Mouse (Mus musculus): ENCODE measurements around the gene Slc26a6. TPM values are rescaled to one million over a fixed set of nuclear protein-coding genes. Genes with fewer than 3 reads are reported as not detected.
A peak's percentile ranks its signal among the peaks of the same experiment; 100 is the strongest.

The Slc26a6 gene
- polyA plus RNA-seq, 1 experiment from 2014 or later, result 10.8 TPM

DNA sequence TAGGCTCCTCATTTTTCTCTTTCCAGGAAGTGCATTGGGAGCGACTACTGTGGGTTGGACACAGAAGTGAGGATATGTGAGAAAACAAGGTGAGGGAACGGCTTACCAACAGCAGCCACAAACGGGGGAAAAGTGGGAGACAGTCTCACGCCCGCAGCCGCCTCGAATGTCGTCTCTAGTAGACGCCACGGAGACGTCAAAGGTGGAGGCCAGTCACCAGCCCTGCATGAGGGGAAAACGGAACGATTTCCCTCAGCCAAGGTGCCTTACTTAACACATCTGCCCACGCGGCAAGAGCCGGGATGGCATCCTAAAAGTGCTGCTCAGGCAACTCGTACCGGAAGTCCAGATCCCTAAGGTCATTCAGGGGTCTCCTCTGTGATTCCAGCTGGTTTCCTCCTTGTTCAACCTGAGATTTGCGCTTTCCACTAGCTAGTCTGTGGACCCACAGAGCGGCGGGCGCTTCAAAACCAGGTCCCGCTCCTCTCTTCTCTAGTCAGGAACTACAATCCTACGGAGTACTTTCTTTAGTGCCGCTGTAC lies 28.9 kb upstream of the Slc26a6 start:
- WGBS, result 5% methylated on average over 25 of the region's 25 CpGs
- no peak; the same call in 1 of the 2 replicates for ATAC-seq (ENCODE audit: low FRiP score, low read depth)

DNA sequence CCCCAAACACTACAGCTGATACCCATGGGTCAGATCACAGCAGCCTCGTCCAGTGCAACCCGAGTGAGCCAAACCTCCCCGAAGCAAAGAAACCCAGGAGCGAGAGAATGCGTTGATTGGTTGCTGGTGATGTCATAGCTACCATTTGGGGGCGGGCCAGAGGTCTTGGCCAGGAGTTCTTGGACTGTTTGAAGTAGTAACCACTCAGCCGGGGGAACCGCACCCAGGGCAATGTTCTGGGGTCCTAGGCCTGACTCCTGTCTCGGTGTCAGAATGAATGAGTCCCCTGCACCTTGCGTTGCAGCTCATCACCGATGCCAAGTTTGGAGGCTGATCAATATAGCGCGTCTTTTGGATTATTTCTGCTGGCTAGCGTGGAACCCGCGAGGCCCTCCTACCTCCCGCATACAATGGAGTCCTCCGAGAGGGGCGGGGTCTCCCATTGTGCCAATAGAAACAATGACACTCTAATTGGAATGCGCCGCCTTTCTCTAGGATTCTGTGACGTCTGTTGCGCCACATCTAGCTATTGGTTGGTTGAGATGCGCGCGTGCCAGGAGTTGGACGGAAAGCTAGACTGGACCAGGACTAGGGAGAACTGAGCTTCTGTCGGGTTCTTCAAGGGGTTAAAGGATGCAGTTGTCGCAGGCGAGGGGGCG lies 28.2 kb upstream of the Slc26a6 start:
- peaks cover 54% of the 10 kb centered on the region for H3K27me3 ChIP-seq (replicated peaks)

More for the DNA sequence above, 28.9 kb upstream of the Slc26a6 start:
- H3K36me3 ChIP-seq, result peaks cover 16% of the 10 kb centered on the region
- peaks cover 48% of the 10 kb centered on the region for H3K27me3 ChIP-seq (replicated peaks)
- H3K4me3 ChIP-seq, result peak overlapping the region; percentile 71
- H3K9ac ChIP-seq, result peak overlapping the region; percentile 51
- H3K4me2 ChIP-seq (replicated peaks), result peak overlapping the region; percentile 85
- no peaks in the 10 kb centered on the region for H3K9me3 ChIP-seq
- no peak overlapping the region; the same call in 1 of the 2 replicates for H3K27ac ChIP-seq
- peaks cover 30% of the 10 kb centered on the region for H3K4me1 ChIP-seq

DNA sequence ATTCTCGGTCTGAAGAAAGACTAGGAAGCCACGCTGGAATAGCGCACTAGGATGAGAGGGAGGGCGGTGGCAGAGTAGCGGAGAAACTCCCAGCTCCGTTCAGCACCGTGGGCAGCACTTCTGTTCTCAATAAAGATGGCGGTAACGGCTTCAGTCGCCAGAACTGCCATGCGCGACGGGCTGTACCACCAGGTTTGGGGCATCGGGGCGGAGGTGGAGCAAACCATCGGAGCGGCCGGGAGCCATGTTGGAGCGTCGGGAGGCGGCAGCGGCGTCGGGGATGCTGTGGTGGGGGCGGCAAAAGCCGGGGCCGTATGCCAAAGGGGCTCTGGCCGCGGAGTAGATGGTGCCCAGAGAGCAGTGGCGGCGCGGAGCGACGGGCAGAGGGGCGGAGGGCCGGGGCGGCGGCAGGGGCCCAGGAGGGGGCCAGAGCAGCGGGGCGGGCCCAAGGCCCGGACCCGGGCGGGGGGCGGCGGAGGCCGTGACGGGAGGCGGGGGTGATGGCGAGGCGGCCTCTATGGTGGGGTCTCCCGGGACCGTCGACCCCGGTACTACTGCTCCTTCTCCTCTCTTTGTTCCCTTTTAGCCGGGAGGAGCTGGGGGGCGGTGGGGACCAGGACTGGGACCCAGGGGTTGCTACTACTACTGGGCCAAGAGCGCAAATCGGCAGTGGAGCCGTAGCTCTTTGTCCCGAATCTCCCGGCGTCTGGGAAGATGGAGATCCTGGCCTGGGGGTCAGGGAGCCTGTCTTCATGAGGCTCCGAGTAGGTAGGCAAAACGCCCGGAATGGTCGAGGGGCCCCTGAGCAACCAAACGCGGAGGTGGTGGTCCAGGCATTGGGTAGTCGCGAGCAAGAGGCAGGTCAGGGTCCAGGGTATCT lies 27.0 kb upstream of the Slc26a6 start, which contains the start of gene Celsr3:
Gene Celsr3 (plus strand): TSS at position 501 of the 880 bp plus-strand sequence.
- 2% methylated on average over 68 of the region's 70 CpGs for WGBS
- H3K9me3 ChIP-seq, result no peaks in the 10 kb centered on the region
- ATAC-seq (ENCODE audit: low FRiP score, low read depth), result peak; percentile 66
- peak within 1 kb of the TSS; percentile 67 for H3K27ac ChIP-seq
- peak within 1 kb of the TSS; percentile 85 for H3K4me2 ChIP-seq (replicated peaks)
- H3K36me3 ChIP-seq, result peaks cover 22% of the 10 kb centered on the region
- H3K9ac ChIP-seq, result peak within 1 kb of the TSS; percentile 86
- H3K4me3 ChIP-seq, result peak within 1 kb of the TSS; percentile 71
- H3K27me3 ChIP-seq (replicated peaks), result peaks cover 64% of the 10 kb centered on the region
- H3K4me1 ChIP-seq, result peaks cover 45% of the 10 kb centered on the region

More for the DNA sequence above, 28.2 kb upstream of the Slc26a6 start:
- peak overlapping the region; percentile 71 for H3K4me3 ChIP-seq
- H3K4me2 ChIP-seq (replicated peaks), result peak overlapping the region; percentile 85
- H3K9ac ChIP-seq, result peak overlapping the region; percentile 51
- peaks cover 22% of the 10 kb centered on the region for H3K36me3 ChIP-seq
- 1% methylated on average over 31 of the region's 31 CpGs for WGBS
- H3K27ac ChIP-seq, result no peak overlapping the region
- peaks cover 35% of the 10 kb centered on the region for H3K4me1 ChIP-seq
- H3K9me3 ChIP-seq, result no peaks in the 10 kb centered on the region
- peak; percentile 85 for ATAC-seq (ENCODE audit: low FRiP score, low read depth)

DNA sequence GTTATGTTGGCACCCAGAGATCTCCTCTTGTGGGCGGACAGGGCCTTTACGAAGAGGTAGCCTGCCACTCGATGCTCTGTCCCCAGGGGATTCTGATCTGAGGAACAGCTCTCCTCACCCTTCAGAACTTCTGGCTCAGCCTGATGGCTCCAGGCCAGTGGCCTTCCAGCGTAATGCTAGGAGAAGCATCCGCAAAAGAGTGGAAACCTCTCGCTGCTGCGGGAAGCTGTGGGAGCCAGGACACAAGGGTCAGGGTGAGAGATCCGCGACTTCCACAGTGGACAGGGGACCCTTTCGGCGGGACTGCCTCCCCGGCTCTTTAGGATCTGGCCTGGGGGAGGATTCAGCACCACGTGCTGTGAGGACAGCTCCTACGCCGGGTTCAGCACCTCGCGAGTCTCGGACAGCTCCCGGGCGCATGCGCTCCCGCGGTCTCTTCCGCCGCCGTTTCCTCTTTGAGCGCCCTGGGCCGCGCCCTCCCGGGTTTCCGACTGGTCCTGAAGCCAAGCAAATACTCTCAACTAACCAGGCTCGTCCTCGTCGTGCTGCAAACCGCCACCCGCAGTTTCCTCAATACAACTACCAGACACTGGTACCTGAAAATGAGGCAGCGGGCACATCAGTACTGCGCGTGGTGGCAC lies 26.3 kb upstream of the Slc26a6 start:
- Histone ChIP-seq H3K4me1 (peaks cover 53% of the 10 kb centered on the region), H3K9me3 (no peaks in the 10 kb centered on the region), H3K27ac (peak overlapping the region; percentile 15; the same call in 1 of the 2 replicates), H3K9ac (peak overlapping the region; percentile 86), H3K4me2 (replicated peaks) (peak overlapping the region; percentile 85), H3K4me3 (peak overlapping the region; percentile 71), H3K36me3 (peaks cover 22% of the 10 kb centered on the region), H3K27me3 (replicated peaks) (peaks cover 72% of the 10 kb centered on the region)
- WGBS, result 3% methylated on average over 39 of the region's 39 CpGs
- no peak for ATAC-seq (ENCODE audit: low FRiP score, low read depth)

DNA sequence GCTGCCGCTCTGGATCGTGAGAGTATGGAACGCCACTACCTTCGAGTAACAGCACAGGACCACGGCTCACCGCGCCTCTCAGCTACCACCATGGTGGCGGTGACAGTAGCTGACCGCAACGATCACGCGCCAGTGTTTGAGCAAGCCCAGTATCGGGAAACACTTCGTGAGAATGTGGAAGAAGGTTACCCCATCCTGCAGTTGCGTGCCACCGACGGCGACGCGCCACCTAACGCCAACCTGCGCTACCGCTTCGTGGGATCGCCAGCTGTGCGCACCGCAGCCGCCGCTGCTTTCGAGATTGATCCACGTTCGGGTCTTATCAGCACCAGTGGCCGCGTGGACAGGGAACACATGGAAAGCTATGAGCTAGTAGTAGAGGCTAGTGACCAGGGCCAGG lies 25.6 kb upstream of the Slc26a6 start:
- H3K27ac ChIP-seq, result no peak overlapping the region
- H3K36me3 ChIP-seq, result peaks cover 22% of the 10 kb centered on the region
- peaks cover 59% of the 10 kb centered on the region for H3K4me1 ChIP-seq

DNA sequence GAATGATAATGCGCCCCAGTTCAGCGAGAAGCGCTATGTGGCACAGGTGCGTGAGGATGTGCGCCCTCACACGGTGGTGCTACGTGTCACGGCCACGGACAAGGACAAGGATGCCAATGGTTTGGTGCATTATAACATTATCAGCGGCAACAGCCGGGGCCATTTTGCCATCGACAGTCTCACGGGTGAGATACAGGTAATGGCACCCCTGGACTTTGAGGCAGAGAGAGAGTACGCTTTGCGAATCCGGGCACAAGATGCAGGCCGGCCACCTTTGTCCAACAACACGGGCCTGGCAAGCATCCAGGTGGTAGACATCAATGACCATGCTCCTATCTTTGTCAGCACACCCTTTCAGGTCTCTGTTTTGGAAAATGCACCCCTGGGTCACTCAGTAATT lies 25.2 kb upstream of the Slc26a6 start:
- H3K27ac ChIP-seq, result no peak overlapping the region
- peaks cover 72% of the 10 kb centered on the region for H3K27me3 ChIP-seq (replicated peaks)
- H3K4me1 ChIP-seq, result peaks cover 64% of the 10 kb centered on the region
- H3K9me3 ChIP-seq, result no peaks in the 10 kb centered on the region
- ATAC-seq (ENCODE audit: low FRiP score, low read depth), result no peak
- peak overlapping the region; percentile 86; the same call in 1 of the 2 replicates for H3K9ac ChIP-seq
- H3K36me3 ChIP-seq, result peaks cover 25% of the 10 kb centered on the region
- WGBS, result 65% methylated on average over 18 of the region's 18 CpGs
- H3K4me2 ChIP-seq (replicated peaks), result peak overlapping the region; percentile 85
- peak overlapping the region; percentile 71; the same call in 1 of the 2 replicates for H3K4me3 ChIP-seq

More for the DNA sequence above, 25.6 kb upstream of the Slc26a6 start:
- H3K4me3 ChIP-seq, result peak overlapping the region; percentile 71
- WGBS, result 12% methylated on average over 34 of the region's 34 CpGs
- H3K9me3 ChIP-seq, result no peaks in the 10 kb centered on the region
- peak overlapping the region; percentile 86; the same call in 1 of the 2 replicates for H3K9ac ChIP-seq
- H3K4me2 ChIP-seq (replicated peaks), result peak overlapping the region; percentile 85
- H3K27me3 ChIP-seq (replicated peaks), result peaks cover 73% of the 10 kb centered on the region
- no peak for ATAC-seq (ENCODE audit: low FRiP score, low read depth)

DNA sequence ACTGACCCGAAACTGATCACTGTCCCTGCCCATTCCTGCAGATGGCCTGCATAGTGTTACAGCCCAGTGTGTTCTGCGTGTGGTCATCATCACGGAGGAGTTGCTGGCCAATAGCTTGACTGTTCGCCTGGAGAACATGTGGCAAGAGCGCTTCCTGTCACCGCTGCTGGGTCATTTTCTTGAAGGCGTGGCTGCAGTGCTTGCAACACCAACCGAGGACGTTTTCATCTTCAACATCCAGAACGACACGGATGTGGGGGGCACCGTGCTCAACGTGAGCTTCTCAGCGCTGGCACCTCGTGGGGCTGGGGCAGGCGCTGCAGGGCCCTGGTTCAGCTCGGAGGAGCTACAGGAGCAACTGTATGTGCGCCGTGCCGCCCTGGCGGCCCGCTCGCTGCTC lies 21.4 kb upstream of the Slc26a6 start:
- Histone ChIP-seq H3K36me3 (peaks cover 62% of the 10 kb centered on the region), H3K4me1 (peaks cover 50% of the 10 kb centered on the region), H3K4me3 (peak overlapping the region; percentile 36), H3K4me2 (replicated peaks) (peak overlapping the region; percentile 78), H3K27ac (no peak overlapping the region), H3K27me3 (replicated peaks) (peaks cover 52% of the 10 kb centered on the region), H3K9me3 (no peaks in the 10 kb centered on the region), H3K9ac (0 out of 2 replicates have a peak overlapping the region, but pooled peaks have one; percentile 41)
- 9% methylated on average over 23 of the region's 23 CpGs for WGBS
- no peak for ATAC-seq (ENCODE audit: low FRiP score, low read depth)

DNA sequence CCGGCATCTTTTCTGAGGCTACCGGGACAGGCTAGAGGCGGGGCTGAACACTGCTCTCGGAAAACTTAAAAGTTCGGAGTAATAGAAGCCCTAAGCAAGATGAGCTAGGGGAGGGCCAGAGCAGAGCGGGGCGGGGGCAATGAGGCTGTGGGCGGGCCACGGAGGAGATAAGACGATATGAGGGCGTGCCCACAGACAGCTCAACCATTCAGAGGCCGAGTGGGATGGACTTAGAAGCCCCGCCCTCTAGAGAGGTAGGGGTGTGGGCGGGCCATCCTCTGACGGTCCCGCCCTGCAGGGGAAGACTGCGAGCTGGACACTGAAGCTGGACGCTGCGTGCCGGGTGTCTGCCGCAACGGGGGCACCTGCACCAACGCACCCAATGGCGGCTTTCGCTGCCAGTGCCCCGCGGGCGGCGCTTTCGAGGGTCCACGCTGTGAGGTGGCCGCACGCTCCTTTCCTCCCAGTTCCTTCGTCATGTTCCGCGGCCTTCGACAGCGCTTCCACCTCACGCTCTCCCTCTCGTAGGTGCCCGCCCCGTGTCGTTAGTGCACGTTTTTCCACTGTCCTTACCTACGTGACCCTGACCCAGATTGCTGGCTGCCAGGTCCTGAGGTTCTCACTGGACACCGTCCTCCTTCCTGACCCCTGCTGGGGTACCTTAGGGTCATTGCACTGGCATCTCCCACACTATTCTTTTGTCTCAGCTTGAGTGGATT lies 20.5 kb upstream of the Slc26a6 start:
- Histone ChIP-seq H3K27me3 (replicated peaks) (peaks cover 45% of the 10 kb centered on the region), H3K9ac (peak overlapping the region; percentile 41; the same call in 1 of the 2 replicates), H3K4me3 (peak overlapping the region; percentile 36), H3K36me3 (peaks cover 69% of the 10 kb centered on the region), H3K9me3 (no peaks in the 10 kb centered on the region), H3K4me1 (peaks cover 41% of the 10 kb centered on the region), H3K27ac (no peak overlapping the region), H3K4me2 (replicated peaks) (peak overlapping the region; percentile 78)
- WGBS, result 6% methylated on average over 46 of the region's 46 CpGs
- ATAC-seq (ENCODE audit: low FRiP score, low read depth), result peak; percentile 96

DNA sequence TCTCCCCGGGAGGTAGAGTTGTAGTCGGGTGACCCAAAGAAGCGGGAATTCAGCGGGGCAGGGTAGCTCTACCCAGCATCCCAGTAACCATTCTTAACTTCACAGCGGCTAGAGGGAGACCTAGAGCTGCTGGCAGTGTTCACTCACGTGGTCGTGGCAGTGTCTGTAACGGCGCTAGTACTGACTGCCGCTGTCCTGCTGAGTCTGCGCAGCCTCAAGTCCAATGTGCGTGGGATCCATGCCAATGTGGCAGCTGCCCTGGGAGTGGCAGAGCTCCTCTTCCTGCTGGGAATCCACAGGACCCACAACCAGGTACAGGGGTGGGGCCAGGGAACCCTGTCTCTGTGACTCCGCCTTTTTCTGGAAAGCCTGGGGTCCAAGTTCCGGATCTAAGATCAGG lies 10.1 kb upstream of the Slc26a6 start:
- Histone ChIP-seq H3K4me1 (no peaks in the 10 kb centered on the region), H3K27me3 (replicated peaks) (no peaks in the 10 kb centered on the region), H3K9ac (no peak overlapping the region), H3K4me2 (replicated peaks) (peak overlapping the region; percentile 30), H3K4me3 (no peak overlapping the region), H3K27ac (no peak overlapping the region), H3K36me3 (peaks cover 95% of the 10 kb centered on the region), H3K9me3 (no peaks in the 10 kb centered on the region)
- WGBS, result 19% methylated on average over 14 of the region's 14 CpGs
- 0 out of 2 replicates have a peak, but pooled peaks have one; percentile 15 for ATAC-seq (ENCODE audit: low FRiP score, low read depth)

DNA sequence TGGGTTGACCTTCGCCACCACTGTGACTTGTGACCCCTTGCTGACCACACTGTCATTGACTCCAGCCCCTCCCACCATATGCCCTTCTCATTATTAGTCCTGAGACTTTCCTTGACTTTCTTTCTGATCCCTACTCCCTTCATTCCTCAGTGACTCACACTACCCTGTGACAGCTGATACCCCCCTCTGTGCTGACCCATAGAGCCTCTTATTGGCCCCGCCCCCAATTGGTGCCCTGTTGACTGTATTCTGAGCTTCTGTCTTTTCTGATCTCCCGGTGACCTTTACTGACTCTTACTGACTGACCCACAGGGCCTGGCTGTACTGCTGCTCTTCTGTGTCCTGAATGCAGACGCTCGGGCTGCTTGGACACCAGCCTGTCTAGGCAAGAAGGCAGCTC lies 7.7 kb upstream of the Slc26a6 start:
- ATAC-seq (ENCODE audit: low FRiP score, low read depth), result no peak
- H3K27me3 ChIP-seq (replicated peaks), result no peaks in the 10 kb centered on the region
- peaks cover 92% of the 10 kb centered on the region for H3K36me3 ChIP-seq
- no peak overlapping the region for H3K4me3 ChIP-seq
- 67% methylated on average over 5 of the region's 5 CpGs for WGBS
- no peak overlapping the region for H3K27ac ChIP-seq
- no peak overlapping the region for H3K9ac ChIP-seq
- H3K4me2 ChIP-seq (replicated peaks), result no peak overlapping the region
- H3K9me3 ChIP-seq, result no peaks in the 10 kb centered on the region
- no peaks in the 10 kb centered on the region for H3K4me1 ChIP-seq

DNA sequence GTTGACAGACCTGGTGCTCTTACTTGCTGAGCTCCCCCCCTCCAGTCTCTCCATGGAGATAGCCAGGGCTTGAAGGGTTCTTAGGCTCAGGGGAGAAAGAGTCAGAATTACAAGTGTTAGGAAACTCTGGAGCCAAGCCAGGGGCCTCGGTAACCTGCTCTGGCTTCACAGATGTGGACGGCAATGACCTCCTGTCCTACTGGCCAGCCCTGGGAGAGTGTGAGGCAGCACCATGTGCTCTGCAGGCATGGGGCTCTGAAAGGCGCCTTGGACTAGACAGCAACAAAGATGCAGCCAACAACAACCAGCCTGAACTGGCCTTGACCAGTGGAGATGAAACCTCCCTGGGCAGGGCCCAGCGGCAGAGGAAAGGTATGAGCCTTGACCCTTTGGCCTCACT lies 5.7 kb upstream of the Slc26a6 start:
- WGBS, result 79% methylated on average over 4 of the region's 4 CpGs
- H3K27ac ChIP-seq, result no peak overlapping the region
- no peaks in the 10 kb centered on the region for H3K27me3 ChIP-seq (replicated peaks)
- H3K4me3 ChIP-seq, result no peak overlapping the region
- H3K9me3 ChIP-seq, result no peaks in the 10 kb centered on the region
- no peak overlapping the region for H3K4me2 ChIP-seq (replicated peaks)
- H3K36me3 ChIP-seq, result peaks cover 79% of the 10 kb centered on the region
- no peak overlapping the region for H3K9ac ChIP-seq
- no peak for ATAC-seq (ENCODE audit: low FRiP score, low read depth)
- no peaks in the 10 kb centered on the region for H3K4me1 ChIP-seq
